Mouse (Mus musculus) spleen, adult 2 months (tissue): ENCODE data around the gene Nsf. TPM values are rescaled to one million over a fixed set of nuclear protein-coding genes. Genes with fewer than 3 reads are reported as not detected.

ENCODE experiments used
- DNase-seq, 2 experiments: peaks; one replicate each; pipeline versions ENCODE4 v3.0.0 to v3.0.0-alpha.2; 2012 to 2021; ENCODE audit warnings: low spot score in 2 of 2, low read depth in 1 of 2
- H3K27ac ChIP-seq: fragments of 200-500 bp; 2 replicates; pipeline ENCODE4 v1.5.1; 2012; ENCODE audit warnings: low read length, inconsistent platforms; ENCODE audit not compliant: insufficient read depth
- H3K27me3 ChIP-seq: fragments of 200-500 bp; 2 replicates; pipeline ENCODE4 v1.6.1; 2012; ENCODE audit warnings: mild to moderate bottlenecking, moderate library complexity, low read length, inconsistent platforms; ENCODE audit not compliant: control insufficient read depth, insufficient read depth
- H3K36me3 ChIP-seq: fragments of 200-500 bp; 2 replicates; pipeline ENCODE4 v1.6.1; 2012; ENCODE audit warnings: mild to moderate bottlenecking, low read length, inconsistent platforms; ENCODE audit not compliant: control insufficient read depth, insufficient read depth
- H3K4me1 ChIP-seq: fragments of 200-500 bp; 2 replicates; pipeline ENCODE4 v1.6.1; 2011; ENCODE audit warnings: inconsistent platforms; ENCODE audit not compliant: control insufficient read depth, insufficient read depth, insufficient read length
- H3K4me3 ChIP-seq: fragments of 200-500 bp; 2 replicates; pipeline ENCODE4 v1.5.1; 2011; ENCODE audit warnings: mild to moderate bottlenecking, inconsistent platforms; ENCODE audit not compliant: insufficient read depth, insufficient read length; ENCODE audit errors: extremely low read depth
- CTCF ChIP-seq: fragments of 200-500 bp; IDR thresholded peaks from 2 replicates; pipeline ENCODE4 v1.5.1; 2011; ENCODE audit warnings: mild to moderate bottlenecking, inconsistent platforms; ENCODE audit not compliant: insufficient read depth, insufficient read length, insufficient replicate concordance; ENCODE audit errors: extremely low read depth
- POLR2A ChIP-seq: fragments of 200-500 bp; IDR thresholded peaks from 2 replicates; pipeline ENCODE4 v1.6.1; 2011; ENCODE audit warnings: low read depth, low read length, inconsistent platforms
- WGBS: fragments of 180-500 bp; shearing (Covaris S2); methylation state at CpG from one replicate; pipeline ENCODE4 v1.1.7; 2018; 5-methylcytosine and 5-hydroxymethylcytosine counted together
- polyA plus RNA-seq: library from polyadenylated mRNA; depleted of rRNA; stranded (reverse); fragments of >200 nt; gene quantifications from 2 replicates; pipeline ENCODE4 v1.2.3, GENCODE M21; 2012

Nsf gene
- polyA plus RNA-seq, 1 experiment, result 36.8 TPM

- H3K4me3 ChIP-seq, result no peak overlapping the region
- 67% methylated on average over 16 of the region's 16 CpGs for WGBS
- no peak for DNase-seq
- TF ChIP-seq CTCF (no peak), POLR2A (no peak)
- H3K27me3 ChIP-seq, result no peaks in the 10 kb centered on the region
- H3K4me1 ChIP-seq, result no peaks in the 10 kb centered on the region
- H3K27ac ChIP-seq, result no peak overlapping the region
- peaks cover 24% of the 10 kb centered on the region for H3K36me3 ChIP-seq
Measured at GRCm38 (mm10) chr11:103852590-103853283, 101.1 kb downstream of the Nsf start.

GRCm38 (mm10) chr11:103848287-103848686, 105.6 kb downstream of the Nsf start:
- DNase-seq, result no peak
- Histone ChIP-seq H3K27me3 (no peaks in the 10 kb centered on the region), H3K27ac (no peak overlapping the region), H3K36me3 (peaks cover 26% of the 10 kb centered on the region), H3K4me1 (no peaks in the 10 kb centered on the region), H3K4me3 (no peak overlapping the region)
- 66% methylated on average over 11 of the region's 11 CpGs for WGBS
- TF ChIP-seq CTCF (no peak), POLR2A (no peak)

DNA sequence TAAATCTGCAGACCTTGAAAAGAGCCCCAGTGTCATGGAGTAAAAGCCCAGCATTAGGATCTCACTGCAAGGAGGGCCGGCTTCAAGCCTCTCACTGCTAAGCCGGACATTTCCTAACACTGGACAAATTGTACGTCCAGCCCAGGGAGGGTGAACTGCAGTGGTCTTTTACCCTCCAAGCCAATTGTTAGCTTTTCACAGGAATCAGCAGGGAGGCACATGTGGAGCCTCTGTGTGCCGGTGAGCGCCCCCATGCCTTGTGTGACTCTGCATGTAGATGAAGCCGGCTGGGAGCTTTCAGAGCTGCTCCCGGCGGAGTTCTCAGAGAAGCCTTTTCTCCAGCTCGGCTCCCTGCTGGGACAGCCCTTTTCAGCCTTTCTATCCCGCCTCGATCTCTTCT, 113.0 kb downstream of the Nsf start:
- Histone ChIP-seq H3K27me3 (no peaks in the 10 kb centered on the region), H3K36me3 (peaks cover 13% of the 10 kb centered on the region), H3K4me1 (no peaks in the 10 kb centered on the region), H3K4me3 (no peak overlapping the region), H3K27ac (no peak overlapping the region)
- TF ChIP-seq POLR2A (no peak), CTCF (no peak)
- 93% methylated on average over 11 of the region's 11 CpGs for WGBS
- DNase-seq, result no peak

GRCm38 (mm10) chr11:103838955-103839354, 114.9 kb downstream of the Nsf start:
- Histone ChIP-seq H3K4me1 (no peaks in the 10 kb centered on the region), H3K27me3 (no peaks in the 10 kb centered on the region), H3K4me3 (no peak overlapping the region), H3K27ac (no peak overlapping the region), H3K36me3 (peaks cover 10% of the 10 kb centered on the region)
- WGBS, result 86% methylated on average over 2 of the region's 2 CpGs
- no peak for DNase-seq
- no peak for TF ChIP-seq CTCF
- no peak for TF ChIP-seq POLR2A

GRCm38 (mm10) chr11:103832331-103832730, 121.5 kb downstream of the Nsf start:
- WGBS, result 94% methylated on average over 4 of the region's 4 CpGs
- Histone ChIP-seq H3K27me3 (no peaks in the 10 kb centered on the region), H3K4me1 (no peaks in the 10 kb centered on the region), H3K27ac (no peak overlapping the region), H3K36me3 (peaks cover 6% of the 10 kb centered on the region; the same call in 1 of the 2 replicates), H3K4me3 (no peak overlapping the region)
- DNase-seq, result no peak
- no peak for TF ChIP-seq CTCF
- TF ChIP-seq POLR2A, result no peak

- DNase-seq, result no peak
- no peak overlapping the region for H3K4me3 ChIP-seq
- H3K4me1 ChIP-seq, result no peaks in the 10 kb centered on the region
- WGBS, result 89% methylated on average over 3 of the region's 3 CpGs
- TF ChIP-seq CTCF, result no peak
- no peak for TF ChIP-seq POLR2A
- H3K27ac ChIP-seq, result no peak overlapping the region
- peaks cover 10% of the 10 kb centered on the region for H3K36me3 ChIP-seq
- H3K27me3 ChIP-seq, result no peaks in the 10 kb centered on the region
Measured at GRCm38 (mm10) chr11:103831766-103832165, 122.1 kb downstream of the Nsf start.

DNA sequence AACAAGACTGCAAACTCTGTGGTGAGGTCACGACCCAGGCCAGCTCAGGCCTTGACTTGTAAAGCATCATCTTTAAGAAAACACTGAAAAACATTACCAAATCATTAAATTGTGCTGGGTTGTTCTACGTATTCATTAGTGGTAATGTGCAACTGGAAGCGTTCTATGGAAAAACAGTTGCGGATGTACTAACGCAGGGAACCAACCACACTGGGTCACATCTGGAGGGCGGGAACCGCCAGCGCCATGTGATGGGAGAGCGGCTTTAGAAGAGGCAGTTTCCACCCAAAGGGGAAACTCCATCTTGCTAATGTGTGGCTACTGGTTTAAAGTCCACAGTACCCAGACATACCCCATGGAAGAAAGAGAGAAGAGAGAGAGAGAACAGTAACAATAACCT, 123.4 kb downstream of the Nsf start:
- DNase-seq, result no peak
- Histone ChIP-seq H3K27me3 (no peaks in the 10 kb centered on the region), H3K27ac (no peak overlapping the region), H3K36me3 (peaks cover 18% of the 10 kb centered on the region), H3K4me1 (no peaks in the 10 kb centered on the region), H3K4me3 (no peak overlapping the region)
- WGBS, result 98% methylated on average over 9 of the region's 9 CpGs
- TF ChIP-seq POLR2A (no peak), CTCF (no peak)
